Mouse (Mus musculus) C2C12 (cell line): ENCODE data around the gene Elfn2.

Experiments
- CTCF ChIP-seq: IDR thresholded peaks from one replicate; pipeline ENCODE4 v1.5.1; 2011; ENCODE audit not compliant: control insufficient read depth, insufficient read depth, insufficient read length
- FOSL1 ChIP-seq: IDR thresholded peaks from one replicate; pipeline ENCODE4 v1.8.0; 2011; ENCODE audit warnings: mild to moderate bottlenecking, low read length; ENCODE audit not compliant: poor library complexity, insufficient read depth, severe bottlenecking
- MYOD1 ChIP-seq: IDR thresholded peaks from one replicate; pipeline ENCODE4 v1.6.1; 2011; ENCODE audit warnings: low read depth; ENCODE audit not compliant: control insufficient read depth, insufficient read length

GRCm38 (mm10) chr15:78681301-78681700, 37.3 kb downstream of the Elfn2 start:
- TF ChIP-seq MYOD1 = no peak
- no peak for TF ChIP-seq FOSL1
- no peak for TF ChIP-seq CTCF
